Mouse (Mus musculus): ENCODE results near the gene Rgl1. TPM values are rescaled to one million over a fixed set of nuclear protein-coding genes. Genes with fewer than 3 reads are reported as not detected.

Gene Rgl1
- 12.6 and 14.9 TPM in 2 replicates for polyA plus RNA-seq (2012; rRNA removed)

DNA sequence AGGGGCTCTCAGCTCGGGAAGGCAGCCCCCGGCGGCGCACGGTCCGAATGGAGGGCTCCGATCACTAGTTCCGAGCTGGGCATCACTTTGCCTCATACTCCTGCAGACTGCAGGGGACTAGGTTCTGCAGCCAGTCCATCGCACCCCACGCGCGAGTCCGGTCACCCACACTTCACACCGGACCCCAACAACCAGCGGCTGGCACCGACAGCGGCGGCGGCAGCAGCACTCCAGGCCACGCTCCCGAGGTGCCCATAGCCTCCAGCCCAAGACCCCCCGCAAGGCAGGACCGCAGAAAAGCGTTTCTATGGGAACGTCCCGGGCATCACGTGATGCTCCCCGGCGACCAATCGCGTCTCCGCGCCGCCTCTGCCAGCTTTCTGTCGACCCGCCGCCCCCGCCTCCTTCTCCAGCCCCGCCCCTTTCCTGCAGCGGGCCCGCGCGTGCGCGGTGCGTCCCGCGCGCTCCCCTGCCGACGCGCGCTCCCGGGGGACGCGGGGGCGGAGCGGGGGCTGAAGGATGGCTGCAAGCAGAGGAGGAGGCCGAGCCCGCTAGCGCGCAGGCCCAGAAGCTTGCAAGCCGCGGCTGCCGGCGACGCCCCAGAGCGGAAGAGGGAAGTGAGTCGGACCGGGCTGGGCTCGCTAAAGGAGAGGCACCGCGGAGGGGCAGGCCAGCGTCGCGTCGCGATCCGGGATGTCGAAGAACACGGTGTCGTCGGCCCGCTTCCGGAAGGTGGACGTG lies at the start of gene Rgl1, which contains the start of gene Arpc5:
Gene Rgl1, minus strand, starts transcription at position 320 of the 741 bp plus-strand sequence.
Gene Arpc5, plus strand, starts transcription at position 511 of the 741 bp plus-strand sequence.

DNA sequence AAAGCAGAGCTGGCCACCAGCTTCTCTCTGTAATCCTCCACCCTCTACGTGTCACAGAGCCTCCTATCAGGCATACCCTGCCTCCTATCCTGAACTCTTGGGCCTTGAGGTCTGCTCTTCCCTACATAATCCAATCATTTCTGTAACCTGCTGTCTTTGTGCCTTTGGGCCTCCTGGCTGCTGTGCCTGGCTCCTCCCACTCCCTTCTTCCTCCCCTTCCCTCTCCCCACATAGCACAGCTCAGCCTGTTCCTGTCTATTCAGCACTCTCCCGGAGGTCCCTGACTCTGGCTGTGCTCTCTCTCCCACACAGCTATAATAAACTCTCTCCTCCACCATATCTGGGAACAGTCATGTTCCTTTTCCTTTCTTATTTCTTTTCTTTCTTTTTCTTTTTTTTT lies 33.7 kb upstream of the Rgl1 start, which contains the start of gene Ncf2:
Gene Ncf2, plus strand, starts transcription at position 298 of the 400 bp plus-strand sequence.

DNA sequence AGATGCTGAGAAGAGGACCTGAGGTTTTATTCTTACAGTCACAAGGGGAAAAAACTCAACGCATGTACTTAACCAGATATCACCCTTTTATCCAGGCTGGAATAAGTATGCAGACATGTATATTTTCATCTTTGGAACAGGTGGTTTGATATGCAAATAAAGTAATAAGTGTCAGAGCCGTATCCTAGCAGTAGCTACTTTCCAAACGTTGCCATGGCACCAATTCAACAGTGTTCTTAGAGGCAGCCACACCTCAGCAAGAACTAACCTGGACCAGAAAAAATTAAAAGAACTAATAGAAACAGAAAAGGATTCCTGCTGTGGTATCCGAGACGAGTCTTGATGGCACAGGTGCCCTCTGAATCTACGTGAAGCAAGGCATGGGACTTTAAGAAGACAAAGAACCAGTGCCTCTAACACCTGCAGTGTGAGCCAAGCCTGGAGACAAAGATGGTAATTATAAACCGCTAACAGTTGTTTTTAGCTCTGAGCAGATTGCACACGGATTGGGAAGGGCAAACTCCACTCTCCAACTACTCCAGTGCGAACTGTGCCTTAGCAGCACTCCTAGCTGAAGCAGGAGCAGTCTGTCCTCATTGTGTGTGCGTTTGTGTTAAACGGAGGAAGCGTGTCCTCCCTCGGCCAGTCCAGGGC lies 15.7 kb downstream of the Rgl1 start, which contains the start of gene Apobec4:
Gene Apobec4, plus strand, starts transcription at position 240 of the 654 bp plus-strand sequence.

Other genes with a start within 250 kb of the Rgl1 start
- gene Apobec4, start 15.8 kb downstream of the Rgl1 start, polyA plus RNA-seq (2012; rRNA removed), result not detected in 2 replicates
- 158 and 168 TPM in 2 replicates for gene Arpc5, start 191 bp upstream of the Rgl1 start, polyA plus RNA-seq (2012; rRNA removed)
- gene Ncf2, start 33.8 kb upstream of the Rgl1 start, polyA plus RNA-seq (2012; rRNA removed), result 2.4 and 2.8 TPM in 2 replicates
- 40.7 and 43.1 TPM in 2 replicates for gene Smg7, start 136.3 kb upstream of the Rgl1 start, polyA plus RNA-seq (2012; rRNA removed)
- gene Nmnat2, start 188.6 kb upstream of the Rgl1 start, polyA plus RNA-seq (2012; rRNA removed), result 48.7 TPM in 2 replicates

All from central nervous system, embryonic 14 days (tissue).